Mouse (Mus musculus): ENCODE data around the gene Slc28a1. TPM values are rescaled to one million over a fixed set of nuclear protein-coding genes. Genes with fewer than 3 reads are reported as not detected.
"Not testable (repeated sequence)": the region's sequence is repeated elsewhere in the genome, so short reads cannot be mapped to it uniquely, and the experiment has no call there.

Slc28a1 gene
- total and polyA plus RNA-seq, 2 experiments from 2014 or later, result 0.12 to 0.48 TPM

- no peaks in the 10 kb centered on the region for H3K4me1 ChIP-seq (ENCODE audit: insufficient read depth)
- peak overlapping the region; percentile 26 for H3K4me2 ChIP-seq (ENCODE audit: low read depth)
- peak; percentile 3; the same call in 1 of the 2 replicates for TF ChIP-seq CTCF (IDR thresholded peaks at IDR 0.05; ENCODE audit: low read depth)
- no peak overlapping the region for H3K4me3 ChIP-seq (ENCODE audit: low read depth, low read length)
- H3K27me3 ChIP-seq (ENCODE audit: insufficient read depth, low read length), result no peaks in the 10 kb centered on the region
- DNase-seq, result peak; percentile 63
- H3K27ac ChIP-seq (ENCODE audit: low read depth, low read length), result no peak overlapping the region
- no peak overlapping the region for H3K9ac ChIP-seq
- WGBS, result 33% methylated on average over 9 of the region's 9 CpGs
- H3K9me3 ChIP-seq (ENCODE audit: low read length), result no peaks in the 10 kb centered on the region
- H3K36me3 ChIP-seq (ENCODE audit: insufficient read depth), result no peaks in the 10 kb centered on the region
- ATAC-seq, result peak; percentile 96
Observed at GRCm38 (mm10) chr7:81134614-81135067, 20.0 kb downstream of the Slc28a1 start.

- no peak overlapping the region for H3K27ac ChIP-seq (ENCODE audit: low read depth, low read length)
- H3K9ac ChIP-seq, result no peak overlapping the region
- 85% methylated on average over 5 of the region's 5 CpGs for WGBS
- H3K9me3 ChIP-seq (ENCODE audit: low read length), result no peaks in the 10 kb centered on the region
- no peak for TF ChIP-seq CTCF (IDR thresholded peaks at IDR 0.05; ENCODE audit: low read depth)
- H3K36me3 ChIP-seq (ENCODE audit: insufficient read depth), result no peaks in the 10 kb centered on the region
- H3K4me1 ChIP-seq (ENCODE audit: insufficient read depth), result no peaks in the 10 kb centered on the region
- DNase-seq (no peak), ATAC-seq (no peak)
- H3K4me3 ChIP-seq (ENCODE audit: low read depth, low read length), result no peak overlapping the region
- no peak overlapping the region for H3K4me2 ChIP-seq (ENCODE audit: low read depth)
- no peaks in the 10 kb centered on the region for H3K27me3 ChIP-seq (ENCODE audit: insufficient read depth, low read length)
Observed at GRCm38 (mm10) chr7:81137292-81137691, 22.7 kb downstream of the Slc28a1 start.

GRCm38 (mm10) chr7:81139100-81139499 is 24.5 kb downstream of the Slc28a1 start:
- Histone ChIP-seq H3K36me3 (ENCODE audit: insufficient read depth) (no peaks in the 10 kb centered on the region), H3K4me1 (ENCODE audit: insufficient read depth) (no peaks in the 10 kb centered on the region), H3K27ac (ENCODE audit: low read depth, low read length) (no peak overlapping the region), H3K9me3 (ENCODE audit: low read length) (no peaks in the 10 kb centered on the region), H3K4me3 (ENCODE audit: low read depth, low read length) (no peak overlapping the region), H3K27me3 (ENCODE audit: insufficient read depth, low read length) (no peaks in the 10 kb centered on the region), H3K9ac (no peak overlapping the region), H3K4me2 (ENCODE audit: low read depth) (no peak overlapping the region)
- TF ChIP-seq CTCF (IDR thresholded peaks at IDR 0.05; ENCODE audit: low read depth), result no peak
- DNase-seq, result no peak
- no peak for ATAC-seq
- WGBS, result 93% methylated on average over 7 of the region's 7 CpGs

DNA sequence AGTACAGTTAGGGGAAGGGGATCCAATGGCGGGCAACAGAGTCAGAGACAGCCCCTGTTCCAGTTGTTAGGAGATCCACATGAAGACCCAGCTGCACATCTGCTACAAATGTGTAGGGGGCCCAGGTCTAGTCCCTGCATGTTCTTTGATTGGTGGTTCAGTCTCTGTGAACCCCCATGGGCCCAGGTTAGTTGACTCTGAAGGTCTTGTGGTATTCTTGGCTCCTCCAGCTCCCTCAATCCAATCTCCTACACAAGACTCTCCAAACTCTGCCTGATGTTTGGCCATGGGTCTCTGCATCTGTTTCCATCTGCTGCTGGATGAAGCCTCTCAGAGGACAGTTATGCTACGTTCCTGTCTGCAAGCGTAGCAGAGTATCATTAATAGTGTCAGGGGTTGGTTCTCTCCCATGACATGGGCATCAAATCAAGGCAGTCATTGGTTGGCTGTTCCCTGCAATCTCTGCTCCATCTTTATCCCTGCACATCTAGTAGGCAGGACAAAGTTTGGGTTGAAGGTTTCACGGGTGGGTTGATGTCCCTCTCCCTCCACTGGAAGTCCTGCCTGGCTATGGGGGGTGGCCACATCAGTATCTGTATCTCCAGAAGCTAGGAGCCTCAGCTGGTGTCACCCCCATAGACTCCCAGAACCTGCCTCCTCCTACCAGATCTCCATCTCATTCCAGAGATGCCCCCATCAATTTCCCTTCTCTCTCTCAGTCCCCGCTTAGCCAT is 25.2 kb downstream of the Slc28a1 start:
- ATAC-seq (no peak), DNase-seq (no peak)
- Histone ChIP-seq H3K9ac (no peak overlapping the region), H3K27me3 (ENCODE audit: insufficient read depth, low read length) (no peaks in the 10 kb centered on the region), H3K36me3 (ENCODE audit: insufficient read depth) (no peaks in the 10 kb centered on the region), H3K4me3 (ENCODE audit: low read depth, low read length) (no peak overlapping the region), H3K4me1 (ENCODE audit: insufficient read depth) (no peaks in the 10 kb centered on the region), H3K9me3 (ENCODE audit: low read length) (no peaks in the 10 kb centered on the region), H3K4me2 (ENCODE audit: low read depth) (no peak overlapping the region), H3K27ac (ENCODE audit: low read depth, low read length) (no peak overlapping the region)
- no peak for TF ChIP-seq CTCF (IDR thresholded peaks at IDR 0.05; ENCODE audit: low read depth)
- 83% methylated on average over 5 of the region's 5 CpGs for WGBS

DNA sequence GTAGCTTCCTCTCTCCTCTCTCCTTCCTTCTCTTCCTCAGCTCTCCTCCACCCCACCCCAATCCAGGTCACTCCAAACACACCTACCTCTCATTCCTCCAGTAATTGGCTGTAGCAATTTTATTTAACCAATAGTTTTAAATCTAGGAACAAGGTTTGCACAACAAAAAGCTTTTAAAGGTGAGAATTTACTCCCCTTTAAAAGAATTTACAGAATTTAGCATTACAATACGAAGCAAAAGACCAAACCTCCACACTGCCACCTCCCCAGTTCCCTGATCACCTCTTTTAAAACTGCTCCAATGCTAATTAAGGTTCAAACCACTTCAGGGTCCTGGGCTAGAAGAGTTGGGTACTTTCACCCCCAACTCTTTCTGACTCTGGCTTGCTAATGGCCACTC is 26.9 kb downstream of the Slc28a1 start:
- H3K27me3 ChIP-seq (ENCODE audit: insufficient read depth, low read length), result no peaks in the 10 kb centered on the region
- H3K4me3 ChIP-seq (ENCODE audit: low read depth, low read length), result no peak overlapping the region
- no peak overlapping the region for H3K9ac ChIP-seq
- DNase-seq, result no peak
- H3K4me2 ChIP-seq (ENCODE audit: low read depth), result no peak overlapping the region
- no peak for TF ChIP-seq CTCF (IDR thresholded peaks at IDR 0.05; ENCODE audit: low read depth)
- no peak overlapping the region for H3K27ac ChIP-seq (ENCODE audit: low read depth, low read length)
- no peaks in the 10 kb centered on the region for H3K36me3 ChIP-seq (ENCODE audit: insufficient read depth)
- ATAC-seq, result no peak
- WGBS, result 69% methylated on average over 1 of the region's 1 CpGs
- no peaks in the 10 kb centered on the region for H3K9me3 ChIP-seq (ENCODE audit: low read length)
- H3K4me1 ChIP-seq (ENCODE audit: insufficient read depth), result no peaks in the 10 kb centered on the region

DNA sequence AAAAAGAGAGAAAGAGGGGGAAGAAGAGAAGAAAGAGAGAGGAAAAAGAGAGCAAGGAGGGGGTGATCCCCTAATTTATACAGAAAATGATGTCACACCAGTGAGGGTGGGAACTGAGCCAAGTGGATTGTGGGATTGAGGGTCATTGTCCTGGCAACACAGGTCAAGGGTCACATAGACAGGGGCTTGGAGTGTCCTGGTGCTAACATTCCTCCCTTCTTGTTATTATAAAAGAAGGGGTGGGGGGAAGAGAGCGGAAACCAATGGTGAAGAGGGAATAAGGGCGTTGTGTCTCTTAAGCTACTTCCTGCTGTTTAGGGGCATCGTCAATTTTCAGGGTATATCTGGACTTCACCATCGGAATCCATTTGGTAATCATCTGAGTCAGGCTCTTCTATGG is 28.5 kb downstream of the Slc28a1 start:
- not testable (repeated sequence) for H3K27me3 ChIP-seq (ENCODE audit: insufficient read depth, low read length); H3K4me1 ChIP-seq (ENCODE audit: insufficient read depth); H3K36me3 ChIP-seq (ENCODE audit: insufficient read depth); DNase-seq; ATAC-seq; H3K4me3 ChIP-seq (ENCODE audit: low read depth, low read length); H3K4me2 ChIP-seq (ENCODE audit: low read depth); H3K9me3 ChIP-seq (ENCODE audit: low read length); H3K9ac ChIP-seq; H3K27ac ChIP-seq (ENCODE audit: low read depth, low read length)
- WGBS, result 75% methylated on average over 4 of the region's 4 CpGs

- no peak overlapping the region for H3K27ac ChIP-seq (ENCODE audit: low read depth, low read length)
- H3K4me2 ChIP-seq (ENCODE audit: low read depth), result no peak overlapping the region
- H3K4me1 ChIP-seq (ENCODE audit: insufficient read depth), result no peaks in the 10 kb centered on the region
- WGBS, result 93% methylated on average over 11 of the region's 11 CpGs
- TF ChIP-seq CTCF (IDR thresholded peaks at IDR 0.05; ENCODE audit: low read depth), result no peak
- no peak overlapping the region for H3K9ac ChIP-seq
- DNase-seq (no peak), ATAC-seq (no peak)
- no peaks in the 10 kb centered on the region for H3K9me3 ChIP-seq (ENCODE audit: low read length)
- no peaks in the 10 kb centered on the region for H3K36me3 ChIP-seq (ENCODE audit: insufficient read depth)
- no peak overlapping the region for H3K4me3 ChIP-seq (ENCODE audit: low read depth, low read length)
- no peaks in the 10 kb centered on the region for H3K27me3 ChIP-seq (ENCODE audit: insufficient read depth, low read length)
Observed at GRCm38 (mm10) chr7:81149759-81150158, 35.2 kb downstream of the Slc28a1 start.

Measured in forebrain, postnatal 0 days (tissue).